Mouse (Mus musculus): ENCODE results near the gene Dlgap1.

DNA sequence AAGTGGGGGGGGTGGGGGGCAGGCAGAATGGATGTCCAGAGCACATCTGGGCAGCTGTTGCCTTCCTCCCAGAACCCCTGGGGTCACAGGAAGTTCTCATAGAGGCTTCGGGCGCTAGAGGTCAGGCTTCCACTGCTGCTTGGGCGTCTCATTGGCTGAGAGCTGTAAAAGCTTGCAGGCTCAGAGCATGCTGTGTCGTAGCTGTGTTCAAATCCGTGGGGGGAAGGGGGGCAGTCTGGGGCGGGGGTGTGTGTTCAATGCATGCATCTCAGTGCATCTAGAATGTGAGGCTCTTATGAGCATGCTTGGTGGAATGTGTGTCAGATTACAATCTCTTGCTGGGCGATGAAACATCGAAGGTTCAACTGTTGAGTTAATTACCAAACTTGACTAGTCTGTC is 751.9 kb downstream of the Dlgap1 start:
- TF ChIP-seq EP300 (IDR thresholded peaks at IDR 0.05; ENCODE audit: insufficient read depth, low read depth, low read length): 0 out of 2 replicates have a peak, but pooled peaks have one; percentile 9
- TF ChIP-seq CTCF (IDR thresholded peaks at IDR 0.05): peak; percentile 58
- TF ChIP-seq POLR2A (IDR thresholded peaks at IDR 0.05; ENCODE audit: insufficient read depth, low read depth, low read length): no peak

All from heart, adult 2 months (tissue).